Mouse (Mus musculus) MEL (cell line): ENCODE results near the gene Thada.

Source experiments
- CTCF ChIP-seq, 3 experiments: IDR thresholded peaks in 2 of 3; conservative IDR thresholded peaks in 1 of 3; 2 replicates each; pipeline ENCODE4 v1.5.1; 2011 to 2012; ENCODE audit warnings: low read length in 3 of 3, low read depth in 2 of 3, mild to moderate bottlenecking in 2 of 3, improper control_type of control experiment in 1 of 3, inconsistent platforms in 1 of 3, mixed read lengths in 1 of 3, moderate library complexity in 1 of 3; ENCODE audit not compliant: control insufficient read depth in 1 of 3, insufficient read depth in 1 of 3, poor library complexity in 1 of 3, severe bottlenecking in 1 of 3
- EP300 ChIP-seq, 2 experiments: IDR thresholded peaks; 2 replicates each; pipeline ENCODE4 v1.6.1; 2011; ENCODE audit warnings: improper control_type of control experiment in 2 of 2, low read length in 2 of 2, low read depth in 1 of 2, mild to moderate bottlenecking in 1 of 2
- ETS1 ChIP-seq: IDR thresholded peaks from 2 replicates; pipeline ENCODE4 v1.6.1; 2012; ENCODE audit warnings: low read depth, mild to moderate bottlenecking, inconsistent platforms, low read length, improper control_type of control experiment, moderate library complexity
- HCFC1 ChIP-seq: IDR thresholded peaks from 2 replicates; pipeline ENCODE4 v1.6.1; 2012; ENCODE audit warnings: low read depth, mild to moderate bottlenecking, inconsistent platforms, low read length, improper control_type of control experiment, moderate library complexity
- MAFK ChIP-seq: IDR thresholded peaks from 2 replicates; pipeline ENCODE4 v1.6.1; 2011; ENCODE audit warnings: low read depth, mild to moderate bottlenecking, low read length, improper control_type of control experiment, borderline replicate concordance
- MAZ ChIP-seq: IDR thresholded peaks from 2 replicates; pipeline ENCODE4 v1.6.1; 2012; ENCODE audit warnings: low read depth, mild to moderate bottlenecking, inconsistent platforms, low read length, improper control_type of control experiment
- POLR2A ChIP-seq, 2 experiments: IDR thresholded peaks; 2 replicates each; pipeline ENCODE4 v1.6.1; 2011 to 2012; ENCODE audit warnings: low read length in 2 of 2, mild to moderate bottlenecking in 2 of 2, control low read depth in 1 of 2, improper control_type of control experiment in 1 of 2, low read depth in 1 of 2, moderate library complexity in 1 of 2; ENCODE audit not compliant: control insufficient read depth in 1 of 2, insufficient read depth in 1 of 2, poor library complexity in 1 of 2
- TCF12 ChIP-seq: IDR thresholded peaks from 2 replicates; pipeline ENCODE4 v1.6.1; 2014; ENCODE audit warnings: low read depth, mild to moderate bottlenecking, inconsistent platforms, low read length, improper control_type of control experiment, moderate library complexity
- USF2 ChIP-seq, 2 experiments: IDR thresholded peaks; 2 replicates each; pipeline ENCODE4 v1.6.1; 2011 to 2012; ENCODE audit warnings: improper control_type of control experiment in 2 of 2, low read length in 2 of 2, borderline replicate concordance in 1 of 2, inconsistent platforms in 1 of 2, low read depth in 1 of 2, mild to moderate bottlenecking in 1 of 2; ENCODE audit not compliant: insufficient read depth in 1 of 2

- TF ChIP-seq MAFK (no peak), TCF12 (no peak), ETS1 (no peak), USF2 (IDR thresholded peaks at IDR 0.05; ENCODE audit: borderline replicate concordance in 1 of 2, insufficient read depth in 1 of 2, low read depth in 1 of 2, low read length in 2 of 2) (no peak), POLR2A (IDR thresholded peaks at IDR 0.05; ENCODE audit: control insufficient read depth in 1 of 2, insufficient read depth in 1 of 2, low read depth in 1 of 2, low read length in 2 of 2, poor library complexity in 1 of 2) (no peak), CTCF (IDR thresholded peaks at IDR 0.05 in 2 of 3, conservative IDR thresholded peaks at IDR 0.05 in 1 of 3; ENCODE audit: control insufficient read depth in 1 of 3, insufficient read depth in 1 of 3, low read depth in 2 of 3, low read length in 3 of 3, poor library complexity in 1 of 3, severe bottlenecking in 1 of 3) (no peak), EP300 (IDR thresholded peaks at IDR 0.05; ENCODE audit: low read depth in 1 of 2, low read length in 2 of 2) (no peak), HCFC1 (no peak), MAZ (no peak)
Measured at GRCm38 (mm10) chr17:84511682-84512515, 45.9 kb upstream of the Thada start, which contains the start of gene Plekhh2.
